Mouse (Mus musculus) neural tube, embryonic 12.5 days (tissue): ENCODE data around the gene Hand2. TPM values are rescaled to one million over a fixed set of nuclear protein-coding genes. Genes with fewer than 3 reads are reported as not detected.

Experiments
- ATAC-seq: fragments of 200-750 bp; cut with Nextera tagmentation; 2 replicates; pipeline ENCODE4 v1.8.0; 2017; ENCODE audit warnings: low read depth, mild to moderate bottlenecking, moderate TSS enrichment, moderate library complexity; ENCODE audit not compliant: low FRiP score
- H3K27ac ChIP-seq: fragments of 300-500 bp; sonication (generic); 2 replicates; pipeline ENCODE4 v1.5.1; 2016
- H3K27me3 ChIP-seq: fragments of 300-500 bp; sonication (generic); replicated peaks from 2 replicates; pipeline ENCODE4 v1.6.1; 2016; ENCODE audit warnings: mild to moderate bottlenecking
- H3K36me3 ChIP-seq: fragments of 300-500 bp; sonication (generic); 2 replicates; pipeline ENCODE4 v1.6.1; 2016; ENCODE audit warnings: mild to moderate bottlenecking
- H3K4me1 ChIP-seq: fragments of 300-500 bp; sonication (generic); 2 replicates; pipeline ENCODE4 v1.6.1; 2016
- H3K4me2 ChIP-seq: fragments of 300-500 bp; sonication (generic); replicated peaks from 2 replicates; pipeline ENCODE4 v1.6.1; 2016; ENCODE audit warnings: mild to moderate bottlenecking
- H3K4me3 ChIP-seq: fragments of 300-500 bp; sonication (generic); 2 replicates; pipeline ENCODE4 v1.5.1; 2016
- H3K9ac ChIP-seq: fragments of 300-500 bp; sonication (generic); 2 replicates; pipeline ENCODE4 v1.6.1; 2016; ENCODE audit warnings: mild to moderate bottlenecking
- H3K9me3 ChIP-seq: fragments of 300-500 bp; sonication (generic); 2 replicates; pipeline ENCODE4 v1.6.1; 2016; ENCODE audit warnings: mild to moderate bottlenecking
- WGBS: fragments of 180-500 bp; shearing (Covaris S2); methylation state at CpG from one replicate; pipeline ENCODE4 v1.1.7; 2016; 5-methylcytosine and 5-hydroxymethylcytosine counted together
- polyA plus RNA-seq: library from polyadenylated mRNA; unstranded; fragments of >200 nt; fragmentation: Nextera tagmentation; extraction: Ambion mirVana; gene quantifications from 2 replicates; pipeline ENCODE4 v1.2.1, GENCODE M21; 2016

Gene Hand2
- polyA plus RNA-seq, 1 experiment from 2014 or later, result 0.13 TPM

DNA sequence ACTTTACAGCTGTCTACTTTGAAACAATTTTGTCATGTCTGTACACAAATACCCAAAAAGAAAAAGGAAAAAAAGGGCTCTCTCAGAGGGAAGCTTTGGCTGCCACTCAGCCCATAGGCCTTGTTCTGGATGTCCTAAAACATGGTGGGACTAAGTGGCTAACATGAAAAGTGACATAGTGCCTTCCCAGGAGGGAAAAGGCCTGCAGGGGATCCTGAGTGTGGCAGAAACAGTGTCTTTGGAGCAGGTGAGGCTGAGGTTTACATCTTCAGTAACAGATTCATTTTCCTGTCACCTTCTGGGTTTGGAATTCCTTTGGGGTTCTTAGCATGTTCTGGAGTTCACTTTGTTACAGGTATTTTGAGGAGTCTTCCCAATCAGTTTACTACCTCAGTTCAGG is 3.7 kb upstream of the Hand2 start:
- H3K9ac ChIP-seq, result no peak overlapping the region
- no peaks in the 10 kb centered on the region for H3K36me3 ChIP-seq
- H3K27ac ChIP-seq, result no peak overlapping the region
- H3K4me1 ChIP-seq, result peaks cover 23% of the 10 kb centered on the region
- H3K27me3 ChIP-seq, result peaks cover 97% of the 10 kb centered on the region
- no peak overlapping the region for H3K4me3 ChIP-seq
- no peaks in the 10 kb centered on the region for H3K9me3 ChIP-seq
- no peak overlapping the region for H3K4me2 ChIP-seq
- no peak for ATAC-seq

DNA sequence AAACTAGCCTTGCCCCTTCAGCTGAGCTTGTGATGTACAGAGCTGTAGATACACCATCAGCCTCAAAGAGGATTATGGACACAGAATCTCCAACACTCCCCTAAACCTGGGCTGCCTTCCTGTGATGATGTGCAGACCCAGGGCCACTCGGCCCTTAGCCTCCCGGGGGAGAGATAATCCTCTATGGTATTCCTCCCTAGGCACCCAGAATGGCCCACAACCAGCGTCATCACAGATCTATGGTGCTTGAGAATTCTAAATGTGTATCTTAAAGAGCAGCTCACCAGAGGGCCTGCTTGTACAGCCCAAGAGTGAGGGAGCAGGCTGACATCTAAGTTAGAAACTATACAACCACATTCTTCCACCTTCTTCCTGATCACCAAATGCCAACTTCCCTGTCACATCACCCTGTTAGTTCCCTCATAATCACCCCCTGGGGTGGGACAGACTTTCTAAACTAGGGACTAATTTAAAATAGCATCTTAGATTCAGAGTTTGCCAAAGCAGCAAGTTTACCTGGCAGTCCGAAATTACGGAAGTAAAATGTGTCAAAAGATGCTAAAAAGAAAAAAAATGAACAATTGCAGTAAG is 2.8 kb upstream of the Hand2 start:
- no peak overlapping the region for H3K4me3 ChIP-seq
- H3K9ac ChIP-seq, result no peak overlapping the region
- no peak overlapping the region for H3K4me2 ChIP-seq
- H3K27ac ChIP-seq, result no peak overlapping the region
- H3K27me3 ChIP-seq, result peaks cover 96% of the 10 kb centered on the region
- H3K9me3 ChIP-seq, result no peaks in the 10 kb centered on the region
- H3K36me3 ChIP-seq, result no peaks in the 10 kb centered on the region
- 3% methylated on average over 5 of the region's 5 CpGs for WGBS
- H3K4me1 ChIP-seq, result peaks cover 16% of the 10 kb centered on the region
- no peak for ATAC-seq

DNA sequence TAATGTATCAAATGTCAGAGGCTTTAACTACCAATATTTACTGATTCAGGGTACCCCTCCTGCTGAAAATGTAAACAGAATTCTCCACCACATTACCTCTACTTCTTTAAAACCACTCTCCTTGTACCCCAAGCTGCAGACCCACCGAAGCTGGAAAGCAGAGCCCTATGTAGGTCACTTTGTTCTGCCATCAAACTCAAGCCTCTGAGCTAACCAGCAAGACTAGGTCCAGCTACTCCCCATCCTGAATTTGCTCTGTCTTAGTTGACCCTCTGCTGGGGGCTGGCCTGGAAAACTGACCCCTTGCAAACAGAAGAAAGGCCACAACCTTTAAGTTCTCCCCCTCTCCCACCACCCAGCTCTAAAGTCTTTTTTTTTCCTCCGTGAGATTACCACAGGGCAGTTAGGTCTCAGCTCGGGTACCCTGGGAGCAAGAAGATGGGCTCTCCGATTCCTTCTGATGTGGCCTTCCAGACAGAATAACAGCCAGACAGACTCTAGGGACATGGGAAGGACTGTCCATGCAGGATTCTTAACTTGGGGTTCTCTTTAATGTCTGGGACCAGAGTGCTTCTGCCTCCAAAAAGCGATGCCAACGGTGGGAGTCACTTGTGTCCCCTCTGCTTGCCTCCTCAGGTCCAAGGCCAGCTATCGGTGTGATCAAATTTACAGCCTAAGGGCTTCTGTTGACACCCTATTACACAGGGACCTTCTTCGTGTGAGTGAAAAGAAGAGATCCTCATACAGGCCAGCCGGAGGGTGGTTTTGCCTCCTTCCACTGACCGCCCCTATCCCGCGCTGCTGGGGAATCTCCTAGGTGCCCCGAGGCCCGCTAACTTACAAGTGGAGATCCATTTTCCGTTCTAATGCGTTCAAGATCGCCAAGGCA is 1.4 kb upstream of the Hand2 start:
- Histone ChIP-seq H3K27ac (no peak overlapping the region), H3K36me3 (no peaks in the 10 kb centered on the region), H3K9me3 (no peaks in the 10 kb centered on the region), H3K9ac (no peak overlapping the region), H3K4me3 (no peak overlapping the region), H3K27me3 (peaks cover 96% of the 10 kb centered on the region), H3K4me2 (no peak overlapping the region), H3K4me1 (peaks cover 16% of the 10 kb centered on the region)
- ATAC-seq, result no peak
- WGBS, result 1% methylated on average over 17 of the region's 17 CpGs

DNA sequence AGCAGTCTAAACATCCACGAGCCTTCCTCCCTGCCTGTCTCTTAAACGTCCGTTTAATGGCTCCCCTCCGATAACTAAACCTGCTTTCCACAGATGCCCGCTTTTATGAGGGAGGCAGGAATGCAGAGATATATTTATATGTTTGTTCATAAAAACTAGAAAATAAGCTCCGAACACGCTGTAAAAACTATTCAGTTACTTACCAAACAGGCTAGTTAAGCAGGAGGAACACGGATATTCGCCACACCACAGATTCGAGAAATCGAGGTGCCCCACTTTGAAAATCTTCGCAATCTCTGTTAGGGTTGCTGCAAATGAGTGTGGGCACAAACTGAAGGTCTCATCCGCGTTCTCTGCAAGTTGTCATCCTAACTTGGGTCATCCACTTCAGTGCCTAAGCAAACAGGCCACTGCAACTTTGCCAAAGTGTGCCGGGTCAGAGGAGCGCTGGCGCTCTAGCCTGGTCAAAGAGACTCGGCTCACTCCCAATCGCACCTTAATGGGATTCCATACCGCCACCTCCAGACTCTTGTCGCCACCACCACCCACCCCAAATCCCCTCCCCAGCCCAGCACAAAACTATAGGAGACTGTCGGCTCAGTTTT is 700 bp upstream of the Hand2 start:
- H3K36me3 ChIP-seq, result no peaks in the 10 kb centered on the region
- no peaks in the 10 kb centered on the region for H3K9me3 ChIP-seq
- ATAC-seq, result no peak
- H3K4me3 ChIP-seq, result no peak overlapping the region
- WGBS, result under 1% methylated on average over 22 of the region's 22 CpGs
- no peak overlapping the region for H3K9ac ChIP-seq
- peaks cover 97% of the 10 kb centered on the region for H3K27me3 ChIP-seq
- H3K4me1 ChIP-seq, result peaks cover 16% of the 10 kb centered on the region
- no peak overlapping the region for H3K4me2 ChIP-seq
- H3K27ac ChIP-seq, result no peak overlapping the region

DNA sequence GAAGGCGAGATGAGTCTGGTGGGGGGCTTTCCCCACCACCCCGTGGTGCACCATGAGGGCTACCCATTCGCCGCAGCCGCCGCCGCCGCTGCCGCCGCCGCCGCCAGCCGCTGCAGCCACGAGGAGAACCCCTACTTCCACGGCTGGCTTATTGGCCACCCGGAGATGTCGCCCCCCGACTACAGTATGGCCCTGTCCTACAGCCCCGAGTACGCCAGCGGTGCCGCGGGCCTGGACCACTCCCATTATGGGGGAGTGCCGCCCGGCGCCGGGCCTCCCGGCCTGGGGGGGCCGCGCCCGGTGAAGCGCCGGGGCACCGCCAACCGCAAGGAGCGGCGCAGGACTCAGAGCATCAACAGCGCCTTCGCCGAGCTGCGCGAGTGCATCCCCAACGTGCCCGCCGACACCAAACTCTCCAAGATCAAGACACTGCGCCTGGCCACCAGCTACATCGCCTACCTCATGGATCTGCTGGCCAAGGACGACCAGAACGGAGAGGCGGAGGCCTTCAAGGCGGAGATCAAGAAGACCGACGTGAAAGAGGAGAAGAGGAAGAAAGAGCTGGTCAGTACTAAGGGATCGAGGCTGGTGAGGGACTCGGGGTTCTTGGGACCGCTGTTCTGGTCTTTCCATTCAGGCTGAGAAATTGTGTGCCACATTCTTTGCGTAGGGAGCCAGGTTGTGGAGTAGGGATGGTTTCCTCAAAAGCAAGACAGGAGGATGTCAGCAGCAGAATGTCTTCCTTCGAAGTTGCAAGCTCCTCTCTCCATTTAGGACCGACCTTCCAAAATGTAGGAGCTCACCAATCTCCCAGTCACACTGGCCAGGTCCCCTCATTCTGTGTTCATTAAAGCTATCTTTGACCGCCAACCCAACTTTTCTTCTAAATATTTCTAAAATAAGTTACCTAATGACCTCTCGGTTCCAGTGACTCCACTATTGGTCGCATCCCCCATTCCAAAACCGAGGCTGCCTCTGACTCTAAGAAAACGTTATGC is 1.4 kb downstream of the Hand2 start:
- Histone ChIP-seq H3K9ac (0 out of 2 replicates have a peak overlapping the region, but pooled peaks have one; percentile 8), H3K4me2 (peak overlapping the region; percentile 59), H3K4me3 (peak overlapping the region; percentile 29), H3K27ac (no peak overlapping the region), H3K4me1 (peaks cover 16% of the 10 kb centered on the region), H3K27me3 (peaks cover 97% of the 10 kb centered on the region), H3K9me3 (no peaks in the 10 kb centered on the region), H3K36me3 (no peaks in the 10 kb centered on the region)
- ATAC-seq, result peak; percentile 41
- under 1% methylated on average over 62 of the region's 64 CpGs for WGBS

DNA sequence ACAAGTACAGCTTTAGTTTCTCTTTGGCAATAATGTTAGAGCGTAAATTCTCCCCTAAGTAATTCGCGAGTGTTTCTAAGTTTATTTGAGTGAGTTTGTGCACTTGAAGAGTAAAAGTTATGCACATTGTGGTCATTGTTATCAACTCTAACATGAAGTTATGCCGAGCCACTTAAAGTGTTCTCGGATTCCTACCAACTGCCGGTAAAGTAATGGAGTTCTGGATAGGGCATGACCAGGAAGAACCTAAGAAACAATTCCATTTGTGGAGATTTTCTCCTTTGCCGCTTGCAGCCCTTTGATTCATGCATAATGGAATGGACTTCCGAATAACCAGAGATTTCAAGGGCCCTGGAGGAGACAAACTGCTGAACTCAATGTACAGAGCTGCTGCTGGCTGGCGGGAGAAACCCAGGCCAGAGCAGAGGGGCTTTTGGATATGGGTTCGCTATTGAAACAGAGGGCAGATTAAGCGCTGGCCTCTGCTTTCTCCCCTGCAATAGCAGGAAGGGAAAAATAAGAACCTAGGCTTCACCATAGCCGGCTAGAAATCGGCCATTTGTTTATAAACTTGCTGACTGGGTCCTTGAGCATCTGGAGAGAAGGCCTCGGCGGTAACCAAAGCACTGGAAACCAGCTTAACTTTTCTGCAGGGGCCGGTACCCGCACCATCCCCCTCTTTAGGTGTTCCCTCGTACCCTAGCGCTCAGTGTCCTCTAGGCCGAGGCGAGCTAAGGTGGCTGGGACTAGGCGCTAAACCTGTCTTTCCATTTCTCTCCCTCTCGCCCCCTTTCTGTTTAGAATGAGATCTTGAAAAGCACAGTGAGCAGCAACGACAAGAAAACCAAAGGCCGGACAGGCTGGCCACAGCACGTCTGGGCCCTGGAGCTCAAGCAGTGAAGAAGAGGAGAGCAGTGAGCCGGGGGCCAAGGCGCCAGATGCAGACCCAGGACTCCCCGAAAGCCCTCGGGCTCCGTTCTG is 2.5 kb downstream of the Hand2 start:
- no peak overlapping the region for H3K4me2 ChIP-seq
- no peaks in the 10 kb centered on the region for H3K9me3 ChIP-seq
- no peak overlapping the region for H3K4me3 ChIP-seq
- H3K27ac ChIP-seq, result no peak overlapping the region
- H3K9ac ChIP-seq, result no peak overlapping the region
- H3K27me3 ChIP-seq, result peaks cover 97% of the 10 kb centered on the region
- H3K36me3 ChIP-seq, result no peaks in the 10 kb centered on the region
- H3K4me1 ChIP-seq, result peaks cover 16% of the 10 kb centered on the region
- 1% methylated on average over 31 of the region's 31 CpGs for whole genome bisulfite sequencing
- no peak for ATAC-seq

DNA sequence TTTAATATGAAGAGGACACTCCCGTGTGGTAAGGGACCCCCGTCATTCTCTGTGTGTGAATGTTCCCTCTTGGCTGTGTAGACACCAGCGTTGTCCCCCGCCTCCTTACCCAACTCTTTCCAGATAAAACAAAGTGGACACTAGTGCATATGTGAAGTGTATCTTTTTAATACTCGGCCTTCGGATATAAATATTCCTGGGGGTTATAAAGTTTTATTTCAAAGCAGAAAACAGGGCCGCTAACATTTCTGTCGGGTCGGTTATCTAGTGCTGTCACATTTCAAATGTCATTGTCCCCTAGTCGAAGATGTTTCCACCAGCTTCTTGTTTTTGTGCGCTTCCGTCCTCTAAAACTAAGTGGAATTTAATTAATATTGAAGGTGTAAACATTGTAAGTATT is 3.3 kb downstream of the Hand2 start:
- Histone ChIP-seq H3K9ac (no peak overlapping the region), H3K4me1 (peaks cover 16% of the 10 kb centered on the region)
- WGBS, result 1% methylated on average over 12 of the region's 12 CpGs

DNA sequence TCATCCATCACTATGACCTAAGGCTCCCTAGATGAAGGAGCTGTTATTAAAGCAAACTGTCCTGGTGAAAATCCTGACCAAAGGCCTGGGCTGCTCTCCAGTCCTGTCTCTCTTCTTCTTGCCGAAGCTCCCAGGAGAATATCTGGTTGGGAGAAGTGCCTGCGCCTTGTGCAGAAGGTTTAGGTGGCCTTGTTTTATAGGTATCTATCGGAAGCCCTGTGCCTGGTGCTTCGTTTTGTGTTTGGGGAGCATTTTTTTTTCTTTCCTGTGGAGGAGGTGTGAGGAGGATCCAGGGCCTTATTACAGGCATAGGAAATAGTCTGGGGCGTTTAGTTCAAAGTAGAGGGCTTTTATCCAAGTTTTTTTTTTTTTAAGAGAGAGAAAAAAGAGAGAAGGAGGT is 3.9 kb downstream of the Hand2 start:
- 2% methylated on average over 5 of the region's 5 CpGs for WGBS
- H3K4me3 ChIP-seq, result no peak overlapping the region
- H3K9ac ChIP-seq, result no peak overlapping the region
- peaks cover 97% of the 10 kb centered on the region for H3K27me3 ChIP-seq
- no peak overlapping the region for H3K4me2 ChIP-seq
- ATAC-seq, result no peak
- H3K36me3 ChIP-seq, result no peaks in the 10 kb centered on the region
- peaks cover 16% of the 10 kb centered on the region for H3K4me1 ChIP-seq
- no peak overlapping the region for H3K27ac ChIP-seq
- no peaks in the 10 kb centered on the region for H3K9me3 ChIP-seq

More for the DNA sequence above, 3.3 kb downstream of the Hand2 start:
- no peak for ATAC-seq
- no peak overlapping the region for H3K4me3 ChIP-seq
- no peak overlapping the region for H3K27ac ChIP-seq
- H3K36me3 ChIP-seq, result no peaks in the 10 kb centered on the region
- no peak overlapping the region for H3K4me2 ChIP-seq
- peaks cover 97% of the 10 kb centered on the region for H3K27me3 ChIP-seq
- no peaks in the 10 kb centered on the region for H3K9me3 ChIP-seq

DNA sequence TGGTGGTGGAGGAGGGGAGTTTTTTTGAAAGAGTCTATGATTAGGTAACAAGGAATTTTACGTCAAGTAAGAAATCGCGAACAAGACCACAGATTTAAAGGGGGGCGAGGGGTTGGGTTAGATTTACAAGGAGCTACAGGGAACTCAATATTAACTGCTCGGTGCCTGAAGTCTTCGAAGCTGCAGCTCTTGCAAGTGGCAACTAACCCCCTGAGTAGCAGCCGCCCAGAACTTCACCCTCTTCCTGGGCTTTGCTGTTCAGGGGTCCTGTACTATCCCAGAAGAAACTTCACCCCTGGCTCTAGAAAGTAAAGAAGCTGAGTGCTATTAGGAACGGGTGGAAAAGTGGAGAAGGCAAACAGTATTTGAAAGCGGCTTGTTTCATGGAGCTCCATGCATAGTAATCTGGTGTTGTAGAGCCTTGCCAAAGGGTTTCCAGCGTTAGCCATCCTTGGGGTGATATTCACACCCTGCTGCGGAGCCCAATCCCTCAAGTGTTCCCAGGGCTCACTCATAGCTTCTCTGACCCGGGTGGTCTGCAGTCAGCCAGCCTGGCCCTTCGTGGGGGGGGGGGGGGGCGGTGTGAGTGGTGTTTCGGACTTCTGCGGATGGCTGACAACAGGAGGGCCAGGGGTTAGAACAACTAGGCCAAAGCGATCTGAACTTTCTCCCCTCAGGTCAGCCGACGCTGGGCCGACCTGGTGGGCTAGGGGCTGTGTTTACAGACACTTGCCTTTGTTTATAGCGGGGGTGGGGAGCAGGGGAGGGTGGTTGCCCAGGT is 4.5 kb downstream of the Hand2 start:
- Histone ChIP-seq H3K4me1 (peaks cover 16% of the 10 kb centered on the region), H3K36me3 (no peaks in the 10 kb centered on the region), H3K4me3 (no peak overlapping the region), H3K27ac (no peak overlapping the region), H3K27me3 (peaks cover 97% of the 10 kb centered on the region), H3K4me2 (no peak overlapping the region), H3K9ac (no peak overlapping the region), H3K9me3 (no peaks in the 10 kb centered on the region)
- WGBS, result 2% methylated on average over 19 of the region's 21 CpGs
- no peak for ATAC-seq
